ENCODE assay signal across 21 mouse cellular contexts in the genomic region with DNA sequence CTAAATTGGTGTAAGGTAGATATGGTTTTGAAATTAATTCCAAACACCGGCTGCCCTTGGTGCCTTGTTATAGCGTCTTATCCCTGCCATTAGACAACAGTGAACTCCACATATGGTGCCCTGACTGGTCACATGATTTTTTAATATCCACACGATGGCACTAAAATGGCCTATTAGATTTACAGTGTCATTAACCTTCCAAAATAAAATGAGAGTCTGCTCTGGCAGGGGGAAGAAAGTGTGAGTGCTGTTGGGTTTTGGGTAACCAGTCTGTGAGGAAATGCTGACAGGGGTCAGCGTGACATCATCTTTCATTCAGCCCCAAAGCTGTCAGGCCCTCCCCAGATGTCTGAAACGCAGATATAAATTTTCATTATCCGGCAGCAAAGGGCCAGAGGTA.
DNase-seq lines count a peak whose midpoint lies in the region; ATAC-seq lines count a peak whose summit lies in the region.
"Had no signal": no experiment of that assay in that cellular context is flagged by ENCODE, and none has a peak within 500 bp of the region (broad histone marks: within the 10 kb centered on the region; RNA-seq: fewer than 3 reads in every experiment).

No protein-coding gene starts in this region.

- H3K4me1 ChIP-seq in neural tube, embryonic 11.5 days (ENCODE audit: control insufficient read depth, insufficient read depth, low read length), result no peaks in the 10 kb centered on the region
- H3K4me1 ChIP-seq in neural tube, embryonic 15.5 days, result no peaks in the 10 kb centered on the region
- peaks cover 34% of the 10 kb centered on the region for H3K4me1 ChIP-seq in limb, embryonic 13.5 days
- H3K4me1 ChIP-seq: embryonic facial prominence, embryonic 15.5 days; hindbrain, embryonic 13.5 days had no signal

- no peak overlapping the region for H3K4me3 ChIP-seq in neural tube, embryonic 11.5 days (ENCODE audit: low read depth, low read length)
- no peak overlapping the region for H3K4me3 ChIP-seq in neural tube, embryonic 15.5 days (replicated peaks)
- no peak overlapping the region for H3K4me3 ChIP-seq in limb, embryonic 13.5 days
- H3K4me3 ChIP-seq: embryonic facial prominence, embryonic 15.5 days; erythroblast, embryonic 14.5 days; forebrain, embryonic 10.5 days; heart, embryonic 15.5 days; hindbrain, embryonic 13.5 days had no signal

- H3K27me3 ChIP-seq in neural tube, embryonic 11.5 days (ENCODE audit: control insufficient read depth, insufficient read depth, low read length), result no peaks in the 10 kb centered on the region
- H3K27me3 ChIP-seq in neural tube, embryonic 15.5 days (replicated peaks), result no peaks in the 10 kb centered on the region
- no peaks in the 10 kb centered on the region for H3K27me3 ChIP-seq in limb, embryonic 13.5 days
- H3K27me3 ChIP-seq: embryonic facial prominence, embryonic 15.5 days; heart, embryonic 15.5 days; hindbrain, embryonic 13.5 days had no signal

- H3K27ac ChIP-seq in neural tube, embryonic 11.5 days (ENCODE audit: low read depth, low read length), result no peak overlapping the region
- H3K27ac ChIP-seq in neural tube, embryonic 15.5 days (replicated peaks), result no peak overlapping the region
- H3K27ac ChIP-seq in limb, embryonic 13.5 days, result no peak overlapping the region
- H3K27ac ChIP-seq: embryonic facial prominence, embryonic 15.5 days; forebrain, embryonic 10.5 days; heart, embryonic 15.5 days; hindbrain, embryonic 13.5 days; hindbrain, postnatal 0 days had no signal

- WGBS in neural tube, embryonic 11.5 days, result 60% methylated on average over 6 of the region's 6 CpGs
- WGBS in neural tube, embryonic 15.5 days, result 50% methylated on average over 6 of the region's 6 CpGs
- 15% methylated on average over 6 of the region's 6 CpGs for WGBS in limb, embryonic 13.5 days

- DNase-seq in neural tube, embryonic 11.5 days (ENCODE audit: low spot score), result no peak
- DNase-seq in hindlimb bud, embryonic 11.5 days (ENCODE audit: extremely low spot score, low read depth, low spot score), result peak; percentile 76
- no peak for DNase-seq in layer of hippocampus, postnatal 14 days (ENCODE audit: low spot score in 2 of 2)
- no peak for DNase-seq in Muller cell, postnatal 12 days (ENCODE audit: inconsistent ontology term)
- DNase-seq: adrenal gland, adult 8-10 months; adrenal gland, postnatal 36 days; cerebellum, adult 8-10 months; cerebellum, postnatal 14 days; gastrocnemius, postnatal 10 days; heart, adult 18-20 months; heart, postnatal 14 days had no signal

- no peaks in the 10 kb centered on the region for H3K36me3 ChIP-seq in neural tube, embryonic 11.5 days (ENCODE audit: control insufficient read depth, insufficient read depth, low read length)
- no peaks in the 10 kb centered on the region for H3K36me3 ChIP-seq in neural tube, embryonic 15.5 days
- H3K36me3 ChIP-seq in limb, embryonic 13.5 days, result no peaks in the 10 kb centered on the region
- H3K36me3 ChIP-seq: embryonic facial prominence, embryonic 15.5 days; forebrain, embryonic 10.5 days; heart, embryonic 15.5 days; hindbrain, embryonic 13.5 days had no signal

- ATAC-seq in neural tube, embryonic 11.5 days (ENCODE audit: insufficient read depth, low FRiP score, low TSS enrichment), result peak; percentile 53; the same call in 1 of the 2 replicates
- no peak for ATAC-seq in neural tube, embryonic 15.5 days (ENCODE audit: low FRiP score)
- peak; percentile 77 for ATAC-seq in limb, embryonic 13.5 days (ENCODE audit: low FRiP score, low read depth)
- ATAC-seq: forebrain, embryonic 14.5 days; hindbrain, postnatal 0 days had no signal

- H3K4me2 ChIP-seq in neural tube, embryonic 11.5 days (ENCODE audit: low read depth), result no peak overlapping the region
- H3K4me2 ChIP-seq in neural tube, embryonic 15.5 days, result no peak overlapping the region
- H3K4me2 ChIP-seq in limb, embryonic 13.5 days (replicated peaks), result no peak overlapping the region
- H3K4me2 ChIP-seq: embryonic facial prominence, embryonic 15.5 days; heart, embryonic 11.5 days; heart, embryonic 15.5 days; hindbrain, embryonic 13.5 days had no signal

- no peak overlapping the region for H3K9ac ChIP-seq in neural tube, embryonic 11.5 days (ENCODE audit: low read length)
- no peak overlapping the region for H3K9ac ChIP-seq in neural tube, embryonic 15.5 days (replicated peaks)
- H3K9ac ChIP-seq in limb, embryonic 13.5 days, result no peak overlapping the region
- H3K9ac ChIP-seq: embryonic facial prominence, embryonic 15.5 days; heart, embryonic 15.5 days; hindbrain, embryonic 13.5 days had no signal

- H3K9me3 ChIP-seq in neural tube, embryonic 11.5 days (ENCODE audit: control insufficient read depth, low read length), result no peaks in the 10 kb centered on the region
- no peaks in the 10 kb centered on the region for H3K9me3 ChIP-seq in neural tube, embryonic 15.5 days (replicated peaks)
- H3K9me3 ChIP-seq in limb, embryonic 13.5 days, result no peaks in the 10 kb centered on the region
- H3K9me3 ChIP-seq: embryonic facial prominence, embryonic 15.5 days; forebrain, embryonic 10.5 days; heart, embryonic 15.5 days; hindbrain, embryonic 13.5 days had no signal
